Mouse (Mus musculus): ENCODE results near the gene Hmox1.

- TF ChIP-seq CTCF (IDR thresholded peaks at IDR 0.05; ENCODE audit: borderline replicate concordance, control insufficient read depth, extremely low read depth, insufficient read depth, low read length, poor library complexity), result no peak
- TF ChIP-seq POLR2A (IDR thresholded peaks at IDR 0.05; ENCODE audit: control insufficient read depth, extremely low read depth, insufficient read depth, low read length, poor library complexity), result no peak
These were observed 15.2 kb upstream of the Hmox1 start for GRCm38 (mm10) chr8:75078215-75078614.

Data from thymus, adult 2 months (tissue).